Mouse (Mus musculus): ENCODE measurements at regions not wholly inside any gene's neighbourhood (a gene's known extent, or its start where the extent isn't known, plus 50 kb on each side); places are given as distances from the start of the nearest gene placed in this dataset.

GRCm38 (mm10) chr8:103912983-103913926 is 188.2 kb upstream of the Cdh5 start:
- H3K4me2 ChIP-seq (replicated peaks; ENCODE audit: low read depth, low read length): no peak overlapping the region
- H3K27ac ChIP-seq (ENCODE audit: low read length): 0 out of 2 replicates have a peak overlapping the region, but pooled peaks have one; percentile 8
- 77% methylated on average over 9 of the region's 9 CpGs for WGBS
- H3K4me1 ChIP-seq (ENCODE audit: insufficient read depth, low read length): 0 out of 2 replicates have a peak, but pooled peaks cover 5% of the 10 kb centered on the region
- ATAC-seq (ENCODE audit: low FRiP score, low TSS enrichment): no peak
- no peak overlapping the region for H3K4me3 ChIP-seq (ENCODE audit: low read length)
- no peaks in the 10 kb centered on the region for H3K27me3 ChIP-seq (ENCODE audit: insufficient read depth, low read length)
- no peak overlapping the region for H3K9ac ChIP-seq (replicated peaks; ENCODE audit: low read length)
- H3K9me3 ChIP-seq (ENCODE audit: low read length): no peaks in the 10 kb centered on the region
- H3K36me3 ChIP-seq (ENCODE audit: insufficient read depth, low read length): no peaks in the 10 kb centered on the region

- no peak overlapping the region for H3K9ac ChIP-seq (replicated peaks; ENCODE audit: low read length)
- no peaks in the 10 kb centered on the region for H3K27me3 ChIP-seq (ENCODE audit: insufficient read depth, low read length)
- peak; percentile 67; the same call in 1 of the 2 replicates for ATAC-seq (ENCODE audit: low FRiP score, low TSS enrichment)
- no peak overlapping the region for H3K4me2 ChIP-seq (replicated peaks; ENCODE audit: low read depth, low read length)
- no peak overlapping the region; the same call in 1 of the 2 replicates for H3K27ac ChIP-seq (ENCODE audit: low read length)
- WGBS: 44% methylated on average over 6 of the region's 6 CpGs
- no peak overlapping the region for H3K4me3 ChIP-seq (ENCODE audit: low read length)
- H3K36me3 ChIP-seq (ENCODE audit: insufficient read depth, low read length): no peaks in the 10 kb centered on the region
- no peaks in the 10 kb centered on the region for H3K9me3 ChIP-seq (ENCODE audit: low read length)
- H3K4me1 ChIP-seq (ENCODE audit: insufficient read depth, low read length): 0 out of 2 replicates have a peak, but pooled peaks cover 5% of the 10 kb centered on the region
These were observed 187.3 kb upstream of the Cdh5 start for GRCm38 (mm10) chr8:103913927-103914640.

- no peaks in the 10 kb centered on the region for H3K36me3 ChIP-seq (ENCODE audit: insufficient read depth, low read length)
- H3K4me2 ChIP-seq (replicated peaks; ENCODE audit: low read depth, low read length): no peak overlapping the region
- WGBS: 88% methylated on average over 3 of the region's 3 CpGs
- H3K9ac ChIP-seq (replicated peaks; ENCODE audit: low read length): no peak overlapping the region
- ATAC-seq (ENCODE audit: low FRiP score, low TSS enrichment): no peak
- no peaks in the 10 kb centered on the region for H3K27me3 ChIP-seq (ENCODE audit: insufficient read depth, low read length)
- H3K27ac ChIP-seq (ENCODE audit: low read length): no peak overlapping the region
- H3K4me1 ChIP-seq (ENCODE audit: insufficient read depth, low read length): no peaks in the 10 kb centered on the region
- H3K4me3 ChIP-seq (ENCODE audit: low read length): no peak overlapping the region
- no peaks in the 10 kb centered on the region for H3K9me3 ChIP-seq (ENCODE audit: low read length)
These were observed 182.1 kb upstream of the Cdh5 start for GRCm38 (mm10) chr8:103919324-103919723.

GRCm38 (mm10) chr8:103921621-103922020 is 179.8 kb upstream of the Cdh5 start:
- no peaks in the 10 kb centered on the region for H3K9me3 ChIP-seq (ENCODE audit: low read length)
- H3K27ac ChIP-seq (ENCODE audit: low read length): no peak overlapping the region
- H3K36me3 ChIP-seq (ENCODE audit: insufficient read depth, low read length): no peaks in the 10 kb centered on the region
- no peak overlapping the region for H3K4me3 ChIP-seq (ENCODE audit: low read length)
- no peak overlapping the region for H3K4me2 ChIP-seq (replicated peaks; ENCODE audit: low read depth, low read length)
- WGBS: 89% methylated on average over 4 of the region's 4 CpGs
- no peak for ATAC-seq (ENCODE audit: low FRiP score, low TSS enrichment)
- H3K4me1 ChIP-seq (ENCODE audit: insufficient read depth, low read length): no peaks in the 10 kb centered on the region
- no peaks in the 10 kb centered on the region for H3K27me3 ChIP-seq (ENCODE audit: insufficient read depth, low read length)
- H3K9ac ChIP-seq (replicated peaks; ENCODE audit: low read length): no peak overlapping the region

GRCm38 (mm10) chr8:103922746-103923145 is 178.7 kb upstream of the Cdh5 start:
- no peak overlapping the region for H3K4me3 ChIP-seq (ENCODE audit: low read length)
- H3K9ac ChIP-seq (replicated peaks; ENCODE audit: low read length): no peak overlapping the region
- H3K4me2 ChIP-seq (replicated peaks; ENCODE audit: low read depth, low read length): no peak overlapping the region
- H3K27me3 ChIP-seq (ENCODE audit: insufficient read depth, low read length): no peaks in the 10 kb centered on the region
- H3K36me3 ChIP-seq (ENCODE audit: insufficient read depth, low read length): no peaks in the 10 kb centered on the region
- no peak overlapping the region for H3K27ac ChIP-seq (ENCODE audit: low read length)
- no peaks in the 10 kb centered on the region for H3K4me1 ChIP-seq (ENCODE audit: insufficient read depth, low read length)
- H3K9me3 ChIP-seq (ENCODE audit: low read length): no peaks in the 10 kb centered on the region
- 88% methylated on average over 2 of the region's 2 CpGs for WGBS
- ATAC-seq (ENCODE audit: low FRiP score, low TSS enrichment): no peak

- Histone ChIP-seq H3K27ac (ENCODE audit: low read length) (no peak overlapping the region), H3K4me2 (replicated peaks; ENCODE audit: low read depth, low read length) (no peak overlapping the region), H3K36me3 (ENCODE audit: insufficient read depth, low read length) (no peaks in the 10 kb centered on the region), H3K9ac (replicated peaks; ENCODE audit: low read length) (no peak overlapping the region), H3K9me3 (ENCODE audit: low read length) (no peaks in the 10 kb centered on the region), H3K4me3 (ENCODE audit: low read length) (no peak overlapping the region), H3K4me1 (ENCODE audit: insufficient read depth, low read length) (no peaks in the 10 kb centered on the region), H3K27me3 (ENCODE audit: insufficient read depth, low read length) (no peaks in the 10 kb centered on the region)
- ATAC-seq (ENCODE audit: low FRiP score, low TSS enrichment): peak; percentile 78
- 68% methylated on average over 1 of the region's 1 CpGs for WGBS
These were observed 168.7 kb upstream of the Cdh5 start for GRCm38 (mm10) chr8:103932681-103933080.

- Histone ChIP-seq H3K36me3 (ENCODE audit: insufficient read depth, low read length) (no peaks in the 10 kb centered on the region), H3K4me1 (ENCODE audit: insufficient read depth, low read length) (no peaks in the 10 kb centered on the region), H3K4me3 (ENCODE audit: low read length) (no peak overlapping the region), H3K9ac (replicated peaks; ENCODE audit: low read length) (no peak overlapping the region), H3K27ac (ENCODE audit: low read length) (no peak overlapping the region), H3K9me3 (ENCODE audit: low read length) (peaks cover under 1% of the 10 kb centered on the region; the same call in 1 of the 2 replicates), H3K27me3 (ENCODE audit: insufficient read depth, low read length) (no peaks in the 10 kb centered on the region), H3K4me2 (replicated peaks; ENCODE audit: low read depth, low read length) (no peak overlapping the region)
- 56% methylated on average over 3 of the region's 3 CpGs for WGBS
- no peak for ATAC-seq (ENCODE audit: low FRiP score, low TSS enrichment)
These were observed 164.9 kb upstream of the Cdh5 start for GRCm38 (mm10) chr8:103936491-103936890.

- Histone ChIP-seq H3K4me2 (replicated peaks; ENCODE audit: low read depth, low read length) (no peak overlapping the region), H3K4me3 (ENCODE audit: low read length) (no peak overlapping the region), H3K9me3 (ENCODE audit: low read length) (peaks cover 4% of the 10 kb centered on the region; the same call in 1 of the 2 replicates), H3K27ac (ENCODE audit: low read length) (no peak overlapping the region), H3K9ac (replicated peaks; ENCODE audit: low read length) (no peak overlapping the region), H3K4me1 (ENCODE audit: insufficient read depth, low read length) (no peaks in the 10 kb centered on the region), H3K27me3 (ENCODE audit: insufficient read depth, low read length) (no peaks in the 10 kb centered on the region), H3K36me3 (ENCODE audit: insufficient read depth, low read length) (no peaks in the 10 kb centered on the region)
- WGBS: 49% methylated on average over 11 of the region's 11 CpGs
- ATAC-seq (ENCODE audit: low FRiP score, low TSS enrichment): no peak
These were observed 162.9 kb upstream of the Cdh5 start for GRCm38 (mm10) chr8:103938283-103939230.

GRCm38 (mm10) chr8:103940958-103941532 is 160.4 kb upstream of the Cdh5 start:
- no peaks in the 10 kb centered on the region for H3K27me3 ChIP-seq (ENCODE audit: insufficient read depth, low read length)
- no peak overlapping the region for H3K4me2 ChIP-seq (replicated peaks; ENCODE audit: low read depth, low read length)
- H3K9ac ChIP-seq (replicated peaks; ENCODE audit: low read length): no peak overlapping the region
- no peak overlapping the region for H3K27ac ChIP-seq (ENCODE audit: low read length)
- WGBS: 92% methylated on average over 6 of the region's 6 CpGs
- no peaks in the 10 kb centered on the region for H3K36me3 ChIP-seq (ENCODE audit: insufficient read depth, low read length)
- ATAC-seq (ENCODE audit: low FRiP score, low TSS enrichment): no peak
- no peak overlapping the region for H3K4me3 ChIP-seq (ENCODE audit: low read length)
- H3K9me3 ChIP-seq (ENCODE audit: low read length): peaks cover 4% of the 10 kb centered on the region; the same call in 1 of the 2 replicates
- H3K4me1 ChIP-seq (ENCODE audit: insufficient read depth, low read length): no peaks in the 10 kb centered on the region
